Mouse (Mus musculus): ENCODE results near the gene Commd1. TPM values are rescaled to one million over a fixed set of nuclear protein-coding genes. Genes with fewer than 3 reads are reported as not detected.

Commd1 gene
- polyA plus RNA-seq, 1 experiment from 2014 or later, result 167 TPM

DNA sequence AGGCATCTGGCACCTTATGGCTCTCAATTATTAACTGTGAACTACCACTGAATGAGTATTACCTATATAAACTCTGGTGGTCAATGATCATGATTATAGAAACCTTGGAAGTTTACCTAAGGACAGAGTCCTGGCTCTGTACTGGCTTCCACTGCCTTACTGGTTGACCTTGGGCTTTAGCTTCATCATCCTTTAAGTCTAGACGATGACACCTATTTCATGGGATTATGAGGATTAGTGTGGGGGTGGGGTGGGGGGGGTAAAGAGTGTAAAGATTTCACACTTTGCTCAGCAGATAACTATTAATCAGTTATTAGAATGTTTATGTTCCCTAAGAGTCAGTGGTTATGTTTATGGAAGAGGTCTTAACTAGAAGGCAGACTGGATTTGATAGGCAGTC lies 7.6 kb upstream of the Commd1 start:
- Histone ChIP-seq H3K27ac (replicated peaks) (peak overlapping the region; percentile 85), H3K4me2 (peak overlapping the region; percentile 82), H3K9me3 (replicated peaks) (no peaks in the 10 kb centered on the region), H3K9ac (peak overlapping the region; percentile 74), H3K27me3 (no peaks in the 10 kb centered on the region), H3K4me3 (replicated peaks) (peak overlapping the region; percentile 74), H3K4me1 (replicated peaks) (peaks cover 26% of the 10 kb centered on the region), H3K36me3 (replicated peaks) (peaks cover 15% of the 10 kb centered on the region)
- no peak for ATAC-seq (ENCODE audit: insufficient read depth)
- 55% methylated on average over 1 of the region's 1 CpGs for WGBS (ENCODE audit: insufficient replicate concordance)

DNA sequence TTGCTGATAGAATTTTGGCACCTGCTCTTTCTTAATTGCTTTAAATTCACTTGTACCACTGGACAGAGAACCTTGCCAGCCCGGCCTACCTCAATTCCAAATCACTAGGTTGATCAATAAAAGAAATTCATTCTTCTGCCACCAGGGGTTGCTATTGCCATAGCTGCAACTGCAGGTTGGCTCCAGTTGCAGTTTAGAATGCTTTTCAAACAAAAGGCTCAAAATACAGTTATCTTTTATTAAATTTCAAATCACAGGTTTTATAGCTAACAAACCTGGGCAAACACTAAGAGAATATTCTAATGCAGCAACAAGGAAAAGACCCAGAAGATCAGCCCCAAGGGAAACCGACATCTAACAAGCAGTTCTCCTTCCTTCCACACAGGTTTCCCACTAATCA lies 5.2 kb upstream of the Commd1 start:
- Histone ChIP-seq H3K4me3 (replicated peaks) (no peak overlapping the region), H3K27me3 (no peaks in the 10 kb centered on the region), H3K4me1 (replicated peaks) (peaks cover 33% of the 10 kb centered on the region), H3K9me3 (replicated peaks) (no peaks in the 10 kb centered on the region), H3K36me3 (replicated peaks) (no peaks in the 10 kb centered on the region), H3K4me2 (no peak overlapping the region), H3K9ac (no peak overlapping the region), H3K27ac (replicated peaks) (no peak overlapping the region)
- no peak for ATAC-seq (ENCODE audit: insufficient read depth)
- 46% methylated on average over 2 of the region's 2 CpGs for WGBS (ENCODE audit: insufficient replicate concordance)

DNA sequence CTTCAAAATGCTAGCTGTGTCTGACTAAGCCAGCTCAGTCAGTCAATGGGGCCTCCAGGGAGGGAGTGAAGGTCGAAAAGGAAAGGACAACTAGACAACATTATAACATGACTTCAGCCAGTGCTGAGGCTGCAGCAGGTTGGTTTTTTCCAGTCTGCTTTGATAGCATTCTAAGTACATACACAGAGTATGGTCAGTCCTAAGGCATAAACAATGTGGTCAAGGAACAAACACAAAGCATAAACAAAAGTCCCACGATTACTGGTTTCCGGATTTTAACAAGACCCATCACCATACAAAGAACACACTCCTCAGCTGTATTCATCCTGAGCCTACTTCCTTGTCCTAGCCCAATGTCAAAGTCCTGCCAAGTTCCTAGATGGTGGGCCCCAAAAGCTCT lies 3.3 kb upstream of the Commd1 start:
- WGBS (ENCODE audit: insufficient replicate concordance), result 65% methylated on average over 3 of the region's 3 CpGs
- Histone ChIP-seq H3K9ac (no peak overlapping the region), H3K27me3 (no peaks in the 10 kb centered on the region), H3K36me3 (replicated peaks) (no peaks in the 10 kb centered on the region), H3K4me2 (no peak overlapping the region), H3K9me3 (replicated peaks) (no peaks in the 10 kb centered on the region), H3K4me3 (replicated peaks) (no peak overlapping the region), H3K27ac (replicated peaks) (no peak overlapping the region), H3K4me1 (replicated peaks) (peaks cover 35% of the 10 kb centered on the region)
- ATAC-seq (ENCODE audit: insufficient read depth), result no peak

DNA sequence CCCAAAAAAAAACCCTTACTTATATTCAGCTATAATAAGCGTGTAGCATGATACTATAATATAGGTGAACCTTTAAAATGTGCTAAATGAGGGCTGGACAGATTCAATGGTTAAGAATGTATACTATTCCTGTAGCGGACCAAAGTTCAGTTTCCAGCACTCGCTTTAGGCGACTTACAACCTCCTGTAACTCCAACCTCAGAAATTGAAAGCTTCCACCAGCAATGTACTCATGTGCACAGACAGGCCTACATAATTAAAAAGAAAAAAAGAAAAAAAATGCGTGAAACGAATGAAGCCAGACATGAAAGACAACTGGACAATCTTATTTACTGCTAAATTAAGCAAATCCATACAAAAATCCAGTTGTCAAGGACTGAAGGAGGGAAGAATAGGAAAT lies 664 bp upstream of the Commd1 start:
- no peak for ATAC-seq (ENCODE audit: insufficient read depth)
- Histone ChIP-seq H3K9ac (no peak overlapping the region), H3K4me2 (peak overlapping the region; percentile 83), H3K36me3 (replicated peaks) (peaks cover 22% of the 10 kb centered on the region), H3K27ac (replicated peaks) (no peak overlapping the region), H3K9me3 (replicated peaks) (no peaks in the 10 kb centered on the region), H3K4me3 (replicated peaks) (peak overlapping the region; percentile 83; the same call in 1 of the 2 replicates), H3K27me3 (no peaks in the 10 kb centered on the region), H3K4me1 (replicated peaks) (peaks cover 41% of the 10 kb centered on the region)
- WGBS (ENCODE audit: insufficient replicate concordance), result 66% methylated on average over 6 of the region's 6 CpGs

DNA sequence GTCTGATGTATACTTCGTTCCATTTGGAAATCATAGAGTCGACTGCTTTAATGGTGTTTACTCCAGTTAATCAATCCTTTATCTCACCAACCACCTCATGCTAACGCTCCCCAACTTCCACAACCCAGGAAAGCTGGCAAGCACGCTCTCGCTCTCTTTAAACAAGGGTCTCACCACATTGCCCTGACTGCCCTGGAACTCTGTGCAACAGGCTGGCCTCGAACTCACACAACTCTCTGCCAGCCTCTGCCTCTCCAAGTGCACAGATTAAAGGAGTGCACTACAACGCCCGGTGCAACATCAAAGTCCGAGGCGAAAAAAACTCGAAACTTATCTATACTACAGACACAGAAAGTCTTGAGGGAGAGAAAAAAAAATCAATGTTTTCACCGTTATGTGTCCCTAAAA lies 635 bp downstream of the Commd1 start:
- Histone ChIP-seq H3K36me3 (replicated peaks) (peaks cover 35% of the 10 kb centered on the region), H3K27me3 (no peaks in the 10 kb centered on the region), H3K9me3 (replicated peaks) (no peaks in the 10 kb centered on the region), H3K4me1 (replicated peaks) (peaks cover 41% of the 10 kb centered on the region), H3K4me3 (replicated peaks) (peak overlapping the region; percentile 83), H3K9ac (peak overlapping the region; percentile 83), H3K27ac (replicated peaks) (peak overlapping the region; percentile 99), H3K4me2 (peak overlapping the region; percentile 83)
- ATAC-seq (ENCODE audit: insufficient read depth), result peak; percentile 35
- WGBS (ENCODE audit: insufficient replicate concordance), result 1% methylated on average over 12 of the region's 12 CpGs

DNA sequence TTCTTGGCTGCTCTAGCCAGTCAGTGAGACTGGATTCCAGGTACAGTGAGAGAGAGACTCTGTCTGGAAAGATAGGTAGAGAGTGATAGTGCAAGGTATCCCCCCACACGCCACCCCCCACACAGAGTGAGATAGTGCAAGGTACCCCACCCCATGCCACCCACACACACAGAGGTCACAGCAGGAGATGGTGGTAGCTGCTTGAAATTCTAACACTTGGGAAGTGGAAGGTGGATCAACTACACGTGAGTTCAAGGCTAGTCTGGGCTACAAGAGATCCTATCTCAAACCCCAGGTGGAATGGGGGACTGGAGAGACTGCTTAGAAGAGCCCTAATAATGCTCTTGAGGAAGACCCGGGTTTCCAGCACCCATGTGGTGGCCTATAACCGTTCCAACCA lies 1.1 kb downstream of the Commd1 start:
- Histone ChIP-seq H3K4me1 (replicated peaks) (peaks cover 45% of the 10 kb centered on the region), H3K27me3 (no peaks in the 10 kb centered on the region), H3K9me3 (replicated peaks) (no peaks in the 10 kb centered on the region), H3K9ac (peak overlapping the region; percentile 83), H3K27ac (replicated peaks) (peak overlapping the region; percentile 99), H3K4me2 (peak overlapping the region; percentile 83), H3K4me3 (replicated peaks) (peak overlapping the region; percentile 83), H3K36me3 (replicated peaks) (peaks cover 40% of the 10 kb centered on the region)
- ATAC-seq (ENCODE audit: insufficient read depth), result no peak
- WGBS (ENCODE audit: insufficient replicate concordance), result 15% methylated on average over 4 of the region's 4 CpGs

DNA sequence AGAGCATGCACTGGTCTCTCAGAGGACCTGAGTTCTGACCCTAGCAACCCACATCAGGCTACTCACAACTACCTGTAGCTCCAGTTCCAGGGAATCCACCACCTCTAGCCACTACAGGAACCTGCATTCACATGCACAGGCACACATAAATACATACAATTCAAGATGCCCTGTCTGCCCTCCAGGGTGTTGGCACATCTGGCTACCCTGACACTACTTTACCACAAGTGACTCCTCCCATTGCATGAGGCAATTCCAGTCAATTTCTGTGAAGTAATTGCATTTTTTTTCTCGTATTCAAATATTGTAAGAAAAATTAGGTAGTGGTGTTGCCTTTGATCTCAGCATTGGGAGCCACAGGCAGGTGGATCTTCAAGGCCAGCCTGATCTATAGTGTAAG lies 3.0 kb downstream of the Commd1 start:
- ATAC-seq (ENCODE audit: insufficient read depth), result no peak
- peaks cover 42% of the 10 kb centered on the region for H3K36me3 ChIP-seq (replicated peaks)
- no peaks in the 10 kb centered on the region for H3K9me3 ChIP-seq (replicated peaks)
- WGBS (ENCODE audit: insufficient replicate concordance), result 52% methylated on average over 1 of the region's 1 CpGs
- no peak overlapping the region for H3K27ac ChIP-seq (replicated peaks)
- no peaks in the 10 kb centered on the region for H3K27me3 ChIP-seq
- no peak overlapping the region for H3K9ac ChIP-seq
- no peak overlapping the region for H3K4me2 ChIP-seq
- no peak overlapping the region for H3K4me3 ChIP-seq (replicated peaks)
- peaks cover 50% of the 10 kb centered on the region for H3K4me1 ChIP-seq (replicated peaks)

DNA sequence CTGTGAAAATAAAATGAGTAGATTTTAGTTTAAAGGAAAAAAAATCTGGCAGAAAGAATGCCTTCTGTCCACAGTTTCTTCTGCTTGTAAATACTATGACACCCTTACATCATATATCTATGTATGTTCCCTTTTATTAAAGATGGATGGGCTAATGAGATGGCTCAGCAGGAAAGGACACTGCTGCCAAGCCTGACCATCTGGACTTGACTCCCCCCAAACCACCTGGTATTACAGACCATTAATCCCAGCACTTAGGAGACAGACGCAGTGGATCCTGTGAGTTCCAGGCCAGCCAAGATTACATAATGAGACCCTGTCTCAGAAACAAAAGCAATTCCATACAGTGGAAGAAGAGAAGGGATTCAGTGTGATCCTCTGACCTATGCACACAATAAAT lies 3.5 kb downstream of the Commd1 start:
- Histone ChIP-seq H3K27me3 (no peaks in the 10 kb centered on the region), H3K9ac (no peak overlapping the region), H3K9me3 (replicated peaks) (no peaks in the 10 kb centered on the region), H3K4me3 (replicated peaks) (no peak overlapping the region), H3K4me1 (replicated peaks) (peaks cover 50% of the 10 kb centered on the region), H3K4me2 (no peak overlapping the region), H3K36me3 (replicated peaks) (peaks cover 42% of the 10 kb centered on the region), H3K27ac (replicated peaks) (no peak overlapping the region)
- 76% methylated on average over 1 of the region's 1 CpGs for WGBS (ENCODE audit: insufficient replicate concordance)
- no peak for ATAC-seq (ENCODE audit: insufficient read depth)

DNA sequence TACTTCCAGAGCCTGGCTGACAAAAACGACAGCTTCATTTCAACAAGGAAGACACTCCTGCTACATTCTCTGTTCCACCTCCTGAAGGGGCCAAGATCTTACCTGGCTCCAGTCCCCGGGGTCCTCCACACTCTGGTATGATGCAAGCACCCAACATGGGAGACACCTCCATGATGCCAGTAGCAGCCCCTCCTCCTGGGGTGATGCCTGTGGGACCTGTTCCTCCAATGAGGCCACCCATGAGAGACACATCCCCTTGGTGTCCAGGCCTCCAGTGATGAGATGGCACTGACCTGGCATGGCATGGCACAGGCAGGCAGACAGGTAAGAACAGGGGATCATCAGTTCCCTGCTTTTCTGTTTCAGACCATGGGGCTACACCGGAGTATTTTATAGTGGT lies 4.0 kb downstream of the Commd1 start:
- peaks cover 48% of the 10 kb centered on the region for H3K4me1 ChIP-seq (replicated peaks)
- no peaks in the 10 kb centered on the region for H3K27me3 ChIP-seq
- H3K4me3 ChIP-seq (replicated peaks), result no peak overlapping the region
- no peak for ATAC-seq (ENCODE audit: insufficient read depth)
- 87% methylated on average over 3 of the region's 3 CpGs for WGBS (ENCODE audit: insufficient replicate concordance)
- no peak overlapping the region for H3K9ac ChIP-seq
- H3K36me3 ChIP-seq (replicated peaks), result peaks cover 42% of the 10 kb centered on the region
- H3K27ac ChIP-seq (replicated peaks), result no peak overlapping the region
- H3K4me2 ChIP-seq, result peak overlapping the region; percentile 66; the same call in 1 of the 2 replicates
- H3K9me3 ChIP-seq (replicated peaks), result no peaks in the 10 kb centered on the region

DNA sequence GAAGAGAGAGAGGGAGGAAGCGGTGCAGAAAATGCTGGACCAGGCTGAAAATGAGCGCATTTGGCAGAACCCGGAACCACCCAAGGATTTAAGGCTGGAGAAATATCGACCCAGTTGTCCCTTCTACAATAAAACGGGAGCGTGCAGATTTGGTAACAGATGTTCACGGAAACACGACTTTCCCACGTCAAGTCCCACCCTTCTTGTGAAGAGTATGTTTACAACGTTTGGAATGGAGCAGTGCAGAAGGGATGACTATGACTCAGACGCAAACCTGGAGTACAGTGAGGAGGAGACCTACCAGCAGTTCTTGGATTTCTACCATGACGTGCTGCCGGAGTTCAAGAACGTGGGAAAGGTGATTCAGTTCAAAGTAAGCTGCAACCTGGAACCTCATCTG lies 8.6 kb downstream of the Commd1 start:
- H3K27ac ChIP-seq (replicated peaks), result peak overlapping the region; percentile 97
- ATAC-seq (ENCODE audit: insufficient read depth), result no peak
- H3K36me3 ChIP-seq (replicated peaks), result peaks cover 26% of the 10 kb centered on the region
- peak overlapping the region; percentile 68 for H3K9ac ChIP-seq
- peak overlapping the region; percentile 66 for H3K4me3 ChIP-seq (replicated peaks)
- peak overlapping the region; percentile 61 for H3K4me2 ChIP-seq
- WGBS (ENCODE audit: insufficient replicate concordance), result 42% methylated on average over 14 of the region's 14 CpGs
- H3K4me1 ChIP-seq (replicated peaks), result peaks cover 29% of the 10 kb centered on the region
- no peaks in the 10 kb centered on the region for H3K9me3 ChIP-seq (replicated peaks)
- no peaks in the 10 kb centered on the region for H3K27me3 ChIP-seq

DNA sequence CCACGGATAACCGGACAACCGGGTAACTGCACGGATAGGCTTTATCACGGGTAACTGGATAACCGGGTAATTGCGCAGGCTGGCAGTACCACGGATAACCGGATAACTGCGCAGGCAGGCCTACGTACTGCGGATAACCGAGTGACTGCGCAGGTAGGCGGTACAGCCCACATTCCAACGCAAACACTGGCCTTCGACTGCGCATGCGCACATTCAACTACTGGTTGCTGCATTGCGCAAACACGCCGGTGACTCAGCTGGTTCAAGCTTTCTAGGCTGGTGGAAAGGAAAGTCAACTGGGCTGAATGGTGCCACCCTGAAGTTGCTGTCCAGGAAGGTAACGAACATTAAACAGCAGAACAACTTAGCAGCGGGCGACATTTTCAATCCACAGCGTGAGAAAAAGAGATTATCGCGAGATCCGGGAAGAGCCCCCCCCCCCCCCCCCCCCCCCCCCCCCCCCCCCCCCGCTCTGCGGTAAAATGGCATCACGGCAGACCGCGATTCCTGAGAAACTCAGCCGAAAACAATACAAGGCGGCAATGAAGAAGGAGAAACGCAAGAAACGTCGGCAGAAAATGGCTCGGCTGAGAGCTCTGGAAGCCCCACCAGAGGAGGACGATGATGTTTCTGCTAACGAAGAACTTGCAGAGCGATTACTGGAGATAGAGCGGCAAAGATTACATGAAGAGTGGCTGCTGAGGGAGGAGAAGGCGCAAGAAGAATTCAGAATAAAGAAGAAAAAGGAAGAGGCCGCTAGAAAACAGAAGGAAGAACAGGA lies 9.2 kb downstream of the Commd1 start:
- H3K4me1 ChIP-seq (replicated peaks), result peaks cover 25% of the 10 kb centered on the region
- H3K4me3 ChIP-seq (replicated peaks), result peak overlapping the region; percentile 66
- no peaks in the 10 kb centered on the region for H3K27me3 ChIP-seq
- 52% methylated on average over 45 of the region's 46 CpGs for WGBS (ENCODE audit: insufficient replicate concordance)
- H3K9ac ChIP-seq, result peak overlapping the region; percentile 68
- ATAC-seq (ENCODE audit: insufficient read depth), result peak; percentile 53
- peak overlapping the region; percentile 97 for H3K27ac ChIP-seq (replicated peaks)
- H3K9me3 ChIP-seq (replicated peaks), result no peaks in the 10 kb centered on the region
- H3K36me3 ChIP-seq (replicated peaks), result peaks cover 21% of the 10 kb centered on the region
- peak overlapping the region; percentile 72 for H3K4me2 ChIP-seq
